In genomic region chr10:60407831-60408230, GRCm38 (mm10) we compare ENCODE assay signal across 8 mouse cellular contexts. TPM values are rescaled to one million over a fixed set of nuclear protein-coding genes. Genes with fewer than 3 reads are reported as not detected.
DNase-seq lines count a peak whose midpoint lies in the region; ATAC-seq and TF ChIP-seq lines count a peak whose summit lies in the region.

No protein-coding gene starts in this region.

- no peaks in the 10 kb centered on the region for H3K9me3 ChIP-seq in intestine, embryonic 14.5 days (ENCODE audit: control insufficient read depth, low read length)
- no peaks in the 10 kb centered on the region for H3K9me3 ChIP-seq in intestine, embryonic 16.5 days (ENCODE audit: control insufficient read depth, low read length)
- H3K9me3 ChIP-seq in limb, embryonic 14.5 days (ENCODE audit: control insufficient read depth, low read length) = no peaks in the 10 kb centered on the region

- no peak overlapping the region for H3K4me2 ChIP-seq in intestine, embryonic 14.5 days (ENCODE audit: low read length)
- H3K4me2 ChIP-seq in intestine, embryonic 16.5 days (ENCODE audit: low read depth, low read length) = no peak overlapping the region
- no peak overlapping the region for H3K4me2 ChIP-seq in limb, embryonic 14.5 days (replicated peaks; ENCODE audit: low read depth, low read length, severe bottlenecking)

- DNase-seq in intestine, embryonic 14.5 days (ENCODE audit: low spot score) = peak; percentile 92
- DNase-seq in cerebellum, postnatal 14 days = peak; percentile 84 to 85
- peak; percentile 69 for DNase-seq in gastrocnemius, adult 18-20 months (ENCODE audit: low spot score)
- peak; percentile 64 for DNase-seq in kidney, adult 9 months
- DNase-seq in limb, embryonic 14.5 days (ENCODE audit: low spot score) = peak; percentile 45
- DNase-seq in naive thymus-derived CD4-positive, alpha-beta T cell, adult 2 months (ENCODE audit: low read depth) = peak; percentile 86
- DNase-seq in splenic B cell, adult 2 months (ENCODE audit: low read depth, low spot score) = peak; percentile 84

- no peak overlapping the region for H3K4me3 ChIP-seq in intestine, embryonic 14.5 days (ENCODE audit: low read depth, low read length)
- no peak overlapping the region for H3K4me3 ChIP-seq in intestine, embryonic 16.5 days (ENCODE audit: low read length)
- no peak overlapping the region for H3K4me3 ChIP-seq in limb, embryonic 14.5 days (replicated peaks; ENCODE audit: low read length)

- 6% methylated on average over 5 of the region's 5 CpGs for WGBS in intestine, embryonic 14.5 days
- 3% methylated on average over 5 of the region's 5 CpGs for WGBS in intestine, embryonic 16.5 days
- WGBS in limb, embryonic 14.5 days = 0% methylated on average over 5 of the region's 5 CpGs

- ATAC-seq in intestine, embryonic 14.5 days (replicated peaks; ENCODE audit: low FRiP score, low TSS enrichment, low read depth) = no peak; the same call in 1 of the 2 replicates
- ATAC-seq in intestine, embryonic 16.5 days = no peak; the same call in 1 of the 2 replicates
- ATAC-seq in limb, embryonic 14.5 days (ENCODE audit: low FRiP score, low read depth) = 0 out of 2 replicates have a peak, but pooled peaks have one; percentile 45

- H3K9ac ChIP-seq in intestine, embryonic 14.5 days (ENCODE audit: low read length) = no peak overlapping the region
- no peak overlapping the region for H3K9ac ChIP-seq in intestine, embryonic 16.5 days (ENCODE audit: low read depth, low read length)
- no peak overlapping the region for H3K9ac ChIP-seq in limb, embryonic 14.5 days (ENCODE audit: low read depth, low read length, severe bottlenecking)

- no peak for TF ChIP-seq POLR2A in limb, embryonic 14.5 days (IDR thresholded peaks at IDR 0.05; ENCODE audit: borderline replicate concordance, extremely low read depth, insufficient read depth, insufficient read length)

- H3K36me3 ChIP-seq in intestine, embryonic 14.5 days (ENCODE audit: control insufficient read depth, insufficient read depth, low read length) = no peaks in the 10 kb centered on the region
- H3K36me3 ChIP-seq in intestine, embryonic 16.5 days (ENCODE audit: control insufficient read depth, insufficient read depth, low read length) = no peaks in the 10 kb centered on the region
- no peaks in the 10 kb centered on the region for H3K36me3 ChIP-seq in limb, embryonic 14.5 days (ENCODE audit: control insufficient read depth, insufficient read depth, low read length)
- H3K36me3 ChIP-seq in splenic B cell, adult 2 months (ENCODE audit: control insufficient read depth, insufficient read depth, low read length, poor library complexity, severe bottlenecking) = no peaks in the 10 kb centered on the region

- no peaks in the 10 kb centered on the region for H3K4me1 ChIP-seq in intestine, embryonic 14.5 days (replicated peaks; ENCODE audit: control insufficient read depth, insufficient read depth, low read length)
- peaks cover 5% of the 10 kb centered on the region; the same call in 1 of the 2 replicates for H3K4me1 ChIP-seq in intestine, embryonic 16.5 days (ENCODE audit: control insufficient read depth, insufficient read depth, low read length)
- H3K4me1 ChIP-seq in limb, embryonic 14.5 days (ENCODE audit: control insufficient read depth, insufficient read depth, low read length) = 0 out of 2 replicates have a peak, but pooled peaks cover 3% of the 10 kb centered on the region

- H3K27me3 ChIP-seq in intestine, embryonic 14.5 days (replicated peaks; ENCODE audit: control insufficient read depth, insufficient read depth, low read length) = no peaks in the 10 kb centered on the region
- no peaks in the 10 kb centered on the region for H3K27me3 ChIP-seq in intestine, embryonic 16.5 days (replicated peaks; ENCODE audit: control insufficient read depth, insufficient read depth, low read length)
- H3K27me3 ChIP-seq in limb, embryonic 14.5 days (ENCODE audit: control insufficient read depth, insufficient read depth, low read length) = no peaks in the 10 kb centered on the region
- H3K27me3 ChIP-seq in splenic B cell, adult 2 months (ENCODE audit: control insufficient read depth, insufficient read depth, low read length, poor library complexity, severe bottlenecking) = no peaks in the 10 kb centered on the region

- H3K27ac ChIP-seq in intestine, embryonic 14.5 days (ENCODE audit: low read depth) = no peak overlapping the region
- no peak overlapping the region for H3K27ac ChIP-seq in intestine, embryonic 16.5 days (ENCODE audit: low read length)
- H3K27ac ChIP-seq in limb, embryonic 14.5 days (replicated peaks; ENCODE audit: low read depth, low read length) = no peak overlapping the region

RNA-seq across cellular contexts. Expression of gene Gm17455, which starts 8.3 kb away (rescaled TPM):
- polyA plus RNA-seq in intestine, embryonic 14.5 days (2014; fragmentation: Nextera tagmentation; extraction: Ambion mirVana) = 2.3 and 2.4 TPM in 2 replicates
- polyA plus RNA-seq in intestine, embryonic 16.5 days (2015; fragmentation: Nextera tagmentation; extraction: Ambion mirVana) = 0.72 and 1.0 TPM in 2 replicates
- total RNA-seq in gastrocnemius, adult 18-20 months (2021) = not detected
- 0.45 and 0.96 TPM in 2 replicates for polyA plus RNA-seq in limb, embryonic 14.5 days (2012; rRNA removed)
- 0.51 and 2.8 TPM in 2 replicates for polyA plus RNA-seq in limb, embryonic 14.5 days (2014; fragmentation: Nextera tagmentation; extraction: Ambion mirVana)
